Mouse (Mus musculus) induced T-regulatory cell, adult 2 months (primary cell): ENCODE measurements around the gene Wars2.
A peak's percentile ranks its signal among the peaks of the same experiment; 100 is the strongest.

ENCODE experiments used
- DNase-seq: peaks from one replicate; pipeline ENCODE4 v3.0.0-alpha.2; 2012; ENCODE audit warnings: low read depth

Gene Wars2

GRCm38 (mm10) chr3:99193576-99193975 is 52.7 kb downstream of the Wars2 start:
- DNase-seq: no peak

- DNase-seq: no peak
These were observed 62.5 kb downstream of the Wars2 start for GRCm38 (mm10) chr3:99203331-99203730.

- DNase-seq: no peak
These were observed 67.5 kb downstream of the Wars2 start for GRCm38 (mm10) chr3:99208416-99208815.

GRCm38 (mm10) chr3:99211105-99211698 is 70.3 kb downstream of the Wars2 start:
- DNase-seq: no peak

GRCm38 (mm10) chr3:99227807-99228206 is 86.9 kb downstream of the Wars2 start:
- DNase-seq: no peak

GRCm38 (mm10) chr3:99233393-99234318 is 92.8 kb downstream of the Wars2 start:
- DNase-seq: peak; percentile 67

- DNase-seq: no peak
These were observed 93.5 kb downstream of the Wars2 start for GRCm38 (mm10) chr3:99234319-99234869.

- DNase-seq: no peak
These were observed 94.4 kb downstream of the Wars2 start for GRCm38 (mm10) chr3:99235116-99235803.

- no peak for DNase-seq
These were observed 95.2 kb downstream of the Wars2 start for GRCm38 (mm10) chr3:99235804-99236755.

GRCm38 (mm10) chr3:99238691-99239090 is 97.8 kb downstream of the Wars2 start:
- no peak for DNase-seq

- no peak for DNase-seq
These were observed 98.6 kb downstream of the Wars2 start for GRCm38 (mm10) chr3:99239301-99240045.

GRCm38 (mm10) chr3:99240213-99240720 is 99.4 kb downstream of the Wars2 start, which contains the start of gene Tbx15:
TSS of gene Tbx15 (plus strand) at chr3:99240381.
- no peak for DNase-seq

GRCm38 (mm10) chr3:99240811-99241738 is 100.2 kb downstream of the Wars2 start:
- DNase-seq: no peak

- DNase-seq: no peak
These were observed 101.6 kb downstream of the Wars2 start for GRCm38 (mm10) chr3:99242481-99242880.

- no peak for DNase-seq
These were observed 104.5 kb downstream of the Wars2 start for GRCm38 (mm10) chr3:99245341-99245740.

GRCm38 (mm10) chr3:99246629-99247028 is 105.8 kb downstream of the Wars2 start:
- no peak for DNase-seq

- no peak for DNase-seq
These were observed 106.7 kb downstream of the Wars2 start for GRCm38 (mm10) chr3:99247586-99247985.

GRCm38 (mm10) chr3:99247996-99248801 is 107.3 kb downstream of the Wars2 start:
- no peak for DNase-seq
